Mouse (Mus musculus): ENCODE measurements around the gene Zswim4. TPM values are rescaled to one million over a fixed set of nuclear protein-coding genes. Genes with fewer than 3 reads are reported as not detected.
A peak's percentile ranks its signal among the peaks of the same experiment; 100 is the strongest.

Gene Zswim4
- polyA plus RNA-seq, 1 experiment from 2014 or later: 18.5 TPM

DNA sequence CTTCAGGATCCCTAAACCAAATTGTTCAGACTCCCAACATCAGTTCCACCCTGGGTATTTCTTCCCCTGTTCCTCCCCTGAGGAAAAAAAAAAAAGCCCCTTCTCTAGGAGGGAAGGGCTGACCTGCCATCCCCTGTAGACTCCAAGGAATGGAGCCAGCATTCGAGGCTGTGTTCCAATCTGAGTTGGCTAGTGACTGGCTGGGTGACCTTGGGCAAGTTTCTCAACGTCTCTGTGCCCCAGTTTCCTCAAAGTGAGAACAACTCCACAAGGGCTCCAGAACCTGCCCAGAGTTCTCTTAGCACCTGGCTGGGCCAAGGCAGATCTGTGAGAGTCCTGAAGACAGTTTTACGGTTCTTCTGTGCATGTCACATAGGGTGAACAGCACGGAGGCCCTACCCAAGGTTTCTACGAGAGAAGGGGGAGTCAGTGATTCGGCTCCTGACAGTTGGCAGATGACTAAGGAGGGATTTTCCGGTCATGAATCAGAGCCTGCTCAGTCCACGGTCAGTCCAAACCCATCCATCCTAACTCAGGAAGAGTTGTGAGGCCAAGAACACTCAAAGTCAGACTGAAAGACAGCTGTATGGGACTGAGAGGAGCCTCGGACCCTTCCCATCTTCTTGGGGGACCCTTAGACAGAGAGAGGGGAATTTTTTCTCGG lies 977 bp downstream of the Zswim4 start:
- H3K4me3 ChIP-seq (ENCODE audit: low read length): peak overlapping the region; percentile 87
- H3K4me2 ChIP-seq (replicated peaks; ENCODE audit: low read depth, low read length): peak overlapping the region; percentile 85
- no peak for ATAC-seq (ENCODE audit: low FRiP score, low TSS enrichment)
- 10% methylated on average over 10 of the region's 10 CpGs for WGBS
- H3K9ac ChIP-seq (replicated peaks; ENCODE audit: low read length): peak overlapping the region; percentile 95
- H3K27me3 ChIP-seq (ENCODE audit: insufficient read depth, low read length): no peaks in the 10 kb centered on the region
- H3K4me1 ChIP-seq (ENCODE audit: insufficient read depth, low read length): peaks cover 16% of the 10 kb centered on the region
- H3K27ac ChIP-seq (ENCODE audit: low read length): peak overlapping the region; percentile 68
- H3K36me3 ChIP-seq (ENCODE audit: insufficient read depth, low read length): peaks cover 9% of the 10 kb centered on the region
- H3K9me3 ChIP-seq (ENCODE audit: low read length): no peaks in the 10 kb centered on the region

DNA sequence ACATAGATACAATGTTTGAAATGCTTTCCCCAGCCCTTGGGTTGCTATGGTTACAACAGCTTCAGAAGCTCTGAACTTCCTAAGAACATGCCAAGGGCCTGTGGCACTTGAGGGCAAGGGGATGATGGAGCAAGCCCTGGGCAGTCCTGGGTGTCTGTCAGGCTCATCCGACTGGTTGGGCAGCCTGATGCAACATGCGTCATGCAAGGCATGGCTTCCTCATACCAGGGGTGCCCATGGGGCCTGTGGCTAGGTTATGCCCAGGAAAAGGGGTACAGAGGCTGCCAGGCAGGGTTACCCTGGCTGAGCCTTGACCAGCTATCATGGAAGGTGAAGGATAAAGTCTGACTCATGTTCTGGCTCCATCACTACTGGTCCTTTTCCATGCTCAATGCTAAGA lies 3.8 kb downstream of the Zswim4 start:
- Histone ChIP-seq H3K27me3 (ENCODE audit: insufficient read depth, low read length) (no peaks in the 10 kb centered on the region), H3K4me3 (ENCODE audit: low read length) (no peak overlapping the region), H3K27ac (ENCODE audit: low read length) (no peak overlapping the region), H3K4me2 (replicated peaks; ENCODE audit: low read depth, low read length) (no peak overlapping the region), H3K9me3 (ENCODE audit: low read length) (no peaks in the 10 kb centered on the region), H3K36me3 (ENCODE audit: insufficient read depth, low read length) (peaks cover 32% of the 10 kb centered on the region), H3K9ac (replicated peaks; ENCODE audit: low read length) (no peak overlapping the region), H3K4me1 (ENCODE audit: insufficient read depth, low read length) (peaks cover 16% of the 10 kb centered on the region)
- ATAC-seq (ENCODE audit: low FRiP score, low TSS enrichment): no peak
- WGBS: 85% methylated on average over 2 of the region's 2 CpGs

DNA sequence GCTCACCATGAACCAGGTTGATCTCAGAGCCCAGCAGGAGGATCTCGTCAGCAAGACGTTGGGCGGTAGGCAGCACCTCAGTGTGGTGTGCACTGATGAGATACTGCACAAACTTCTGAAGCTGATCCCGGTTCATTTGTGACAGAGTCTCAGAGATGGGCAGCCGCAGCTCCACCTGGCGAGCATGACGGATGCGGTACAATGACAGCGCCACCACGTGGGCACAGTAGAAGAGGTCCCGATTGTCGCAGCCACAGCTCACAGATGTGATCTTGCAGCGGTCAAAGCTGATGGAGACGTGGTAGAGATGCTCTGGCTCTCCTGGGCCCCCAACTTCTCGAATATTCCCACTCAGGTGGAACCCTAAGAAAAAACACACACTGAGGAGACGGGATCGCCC lies 6.1 kb downstream of the Zswim4 start:
- 79% methylated on average over 17 of the region's 17 CpGs for WGBS
- peaks cover 54% of the 10 kb centered on the region for H3K36me3 ChIP-seq (ENCODE audit: insufficient read depth, low read length)
- no peak overlapping the region for H3K9ac ChIP-seq (replicated peaks; ENCODE audit: low read length)
- no peaks in the 10 kb centered on the region for H3K9me3 ChIP-seq (ENCODE audit: low read length)
- H3K4me3 ChIP-seq (ENCODE audit: low read length): no peak overlapping the region
- no peaks in the 10 kb centered on the region for H3K27me3 ChIP-seq (ENCODE audit: insufficient read depth, low read length)
- no peak overlapping the region for H3K27ac ChIP-seq (ENCODE audit: low read length)
- ATAC-seq (ENCODE audit: low FRiP score, low TSS enrichment): no peak
- peaks cover 8% of the 10 kb centered on the region for H3K4me1 ChIP-seq (ENCODE audit: insufficient read depth, low read length)
- no peak overlapping the region for H3K4me2 ChIP-seq (replicated peaks; ENCODE audit: low read depth, low read length)

DNA sequence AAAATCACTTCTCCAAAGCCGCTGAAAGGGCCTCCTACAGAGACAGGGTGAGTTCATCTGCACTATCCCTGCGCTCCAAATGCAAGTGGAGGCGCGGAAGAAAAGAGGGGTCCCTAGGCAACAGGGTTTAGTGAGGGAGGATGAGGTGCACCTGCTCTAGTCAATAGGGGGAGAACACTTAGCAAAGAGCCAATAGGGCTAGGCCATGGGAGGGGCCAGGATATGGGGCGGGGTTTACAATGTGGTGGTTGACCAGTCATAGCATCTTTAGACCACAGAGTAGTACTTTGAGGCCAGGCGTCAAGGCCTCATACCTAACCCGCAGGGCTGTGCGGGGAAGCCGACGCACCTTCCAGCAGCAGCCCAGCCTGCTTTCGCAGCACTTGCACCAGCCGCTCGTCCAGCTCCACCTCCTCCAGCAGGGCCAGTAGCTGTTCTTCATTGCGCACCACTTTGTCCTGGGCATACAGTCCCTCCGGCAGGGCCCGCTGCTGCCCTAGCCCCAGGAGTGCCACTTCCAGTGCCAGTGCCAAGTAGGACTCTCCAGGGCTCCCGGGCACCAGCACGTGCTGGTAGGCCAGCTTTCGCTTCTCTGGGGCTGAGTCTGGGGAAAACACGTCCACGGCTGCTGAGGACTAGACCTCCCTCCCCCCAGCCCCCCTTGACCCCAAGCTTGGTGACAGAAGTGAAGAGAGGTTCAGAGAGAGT lies 13.4 kb downstream of the Zswim4 start:
- Histone ChIP-seq H3K4me1 (ENCODE audit: insufficient read depth, low read length) (no peaks in the 10 kb centered on the region), H3K4me3 (ENCODE audit: low read length) (no peak overlapping the region), H3K9me3 (ENCODE audit: low read length) (no peaks in the 10 kb centered on the region), H3K36me3 (ENCODE audit: insufficient read depth, low read length) (peaks cover 86% of the 10 kb centered on the region), H3K4me2 (replicated peaks; ENCODE audit: low read depth, low read length) (no peak overlapping the region), H3K27ac (ENCODE audit: low read length) (no peak overlapping the region), H3K9ac (replicated peaks; ENCODE audit: low read length) (no peak overlapping the region), H3K27me3 (ENCODE audit: insufficient read depth, low read length) (no peaks in the 10 kb centered on the region)
- peak; percentile 57; the same call in 1 of the 2 replicates for ATAC-seq (ENCODE audit: low FRiP score, low TSS enrichment)
- 84% methylated on average over 21 of the region's 21 CpGs for WGBS

DNA sequence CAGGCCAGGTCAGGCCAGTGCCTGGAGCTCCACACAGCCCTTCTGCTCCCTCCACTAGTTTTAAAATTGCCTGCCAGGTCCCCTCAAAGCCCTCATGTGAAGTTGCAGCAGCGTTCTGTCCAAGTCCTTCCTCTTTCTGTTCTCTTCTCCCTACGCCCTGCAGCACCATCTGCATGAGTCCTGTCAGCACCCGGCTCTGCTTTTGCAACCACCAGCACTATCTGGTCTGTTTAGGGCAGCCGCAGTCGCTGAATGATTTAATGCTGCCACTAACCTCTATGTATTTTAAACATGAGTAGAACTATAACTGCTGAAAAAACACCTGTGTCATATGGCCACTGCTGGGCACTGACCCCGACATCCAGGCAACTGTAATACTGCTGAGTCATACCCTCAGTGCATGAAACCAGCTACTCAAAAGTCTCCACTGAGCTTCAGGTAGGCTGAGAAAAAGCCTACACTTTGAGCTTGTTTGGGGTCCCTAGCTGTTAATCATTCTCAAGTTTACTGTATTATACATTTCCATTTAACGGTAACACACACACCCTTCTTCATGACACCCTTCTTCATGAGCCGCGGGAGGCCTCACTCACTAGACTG lies 14.2 kb downstream of the Zswim4 start:
- H3K4me2 ChIP-seq (replicated peaks; ENCODE audit: low read depth, low read length): no peak overlapping the region
- no peaks in the 10 kb centered on the region for H3K27me3 ChIP-seq (ENCODE audit: insufficient read depth, low read length)
- no peak overlapping the region for H3K4me3 ChIP-seq (ENCODE audit: low read length)
- ATAC-seq (ENCODE audit: low FRiP score, low TSS enrichment): no peak
- H3K27ac ChIP-seq (ENCODE audit: low read length): no peak overlapping the region
- no peak overlapping the region for H3K9ac ChIP-seq (replicated peaks; ENCODE audit: low read length)
- peaks cover 86% of the 10 kb centered on the region for H3K36me3 ChIP-seq (ENCODE audit: insufficient read depth, low read length)
- no peaks in the 10 kb centered on the region for H3K9me3 ChIP-seq (ENCODE audit: low read length)
- 94% methylated on average over 9 of the region's 9 CpGs for WGBS
- H3K4me1 ChIP-seq (ENCODE audit: insufficient read depth, low read length): no peaks in the 10 kb centered on the region

DNA sequence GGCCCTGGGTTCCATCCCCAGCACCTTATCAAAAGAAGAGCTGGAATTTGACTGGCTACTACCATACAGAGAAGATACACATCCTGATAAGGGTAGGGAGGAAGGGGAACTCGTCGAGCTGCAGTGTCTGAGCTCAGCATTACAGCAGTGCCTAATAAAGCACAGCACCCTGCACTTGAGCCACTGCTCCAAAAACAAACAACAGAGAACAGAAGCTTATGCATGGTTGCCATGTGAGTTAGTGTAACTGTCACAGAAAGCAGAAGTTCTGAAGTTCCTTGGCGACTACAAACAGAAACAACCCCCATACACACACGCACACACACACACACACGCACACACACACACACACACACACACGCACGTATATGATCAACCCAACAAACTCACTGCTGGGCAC lies 16.8 kb downstream of the Zswim4 start:
- WGBS: 79% methylated on average over 7 of the region's 7 CpGs
- H3K9ac ChIP-seq (replicated peaks; ENCODE audit: low read length): no peak overlapping the region
- no peak overlapping the region for H3K4me2 ChIP-seq (replicated peaks; ENCODE audit: low read depth, low read length)
- no peak overlapping the region for H3K27ac ChIP-seq (ENCODE audit: low read length)
- no peaks in the 10 kb centered on the region for H3K9me3 ChIP-seq (ENCODE audit: low read length)
- H3K4me3 ChIP-seq (ENCODE audit: low read length): no peak overlapping the region
- H3K27me3 ChIP-seq (ENCODE audit: insufficient read depth, low read length): no peaks in the 10 kb centered on the region
- H3K4me1 ChIP-seq (ENCODE audit: insufficient read depth, low read length): no peaks in the 10 kb centered on the region
- no peak for ATAC-seq (ENCODE audit: low FRiP score, low TSS enrichment)
- H3K36me3 ChIP-seq (ENCODE audit: insufficient read depth, low read length): peaks cover 81% of the 10 kb centered on the region

DNA sequence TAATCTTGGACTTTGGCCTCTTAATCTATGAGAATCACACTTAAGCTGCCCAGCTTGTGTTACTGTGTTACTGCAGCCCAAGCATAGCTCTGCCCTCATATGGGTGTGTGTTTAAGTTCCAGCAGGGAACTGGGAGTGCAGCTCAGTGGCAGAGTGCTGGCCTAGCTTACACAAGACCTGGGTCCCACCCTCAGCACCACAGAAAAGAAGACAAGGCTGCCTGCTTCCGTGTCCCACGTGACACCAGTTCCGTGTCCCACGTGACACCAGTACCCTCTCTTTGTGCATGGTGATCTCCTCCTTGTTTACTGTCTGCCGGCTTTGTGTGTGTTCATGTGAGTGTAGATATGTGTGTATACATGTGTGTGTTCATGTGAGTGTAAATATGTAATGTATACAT lies 18.7 kb downstream of the Zswim4 start:
- Histone ChIP-seq H3K36me3 (ENCODE audit: insufficient read depth, low read length) (peaks cover 81% of the 10 kb centered on the region), H3K9me3 (ENCODE audit: low read length) (no peaks in the 10 kb centered on the region), H3K27ac (ENCODE audit: low read length) (no peak overlapping the region), H3K9ac (replicated peaks; ENCODE audit: low read length) (no peak overlapping the region), H3K27me3 (ENCODE audit: insufficient read depth, low read length) (no peaks in the 10 kb centered on the region), H3K4me3 (ENCODE audit: low read length) (no peak overlapping the region), H3K4me1 (ENCODE audit: insufficient read depth, low read length) (no peaks in the 10 kb centered on the region), H3K4me2 (replicated peaks; ENCODE audit: low read depth, low read length) (no peak overlapping the region)
- 96% methylated on average over 5 of the region's 5 CpGs for WGBS
- no peak for ATAC-seq (ENCODE audit: low FRiP score, low TSS enrichment)

DNA sequence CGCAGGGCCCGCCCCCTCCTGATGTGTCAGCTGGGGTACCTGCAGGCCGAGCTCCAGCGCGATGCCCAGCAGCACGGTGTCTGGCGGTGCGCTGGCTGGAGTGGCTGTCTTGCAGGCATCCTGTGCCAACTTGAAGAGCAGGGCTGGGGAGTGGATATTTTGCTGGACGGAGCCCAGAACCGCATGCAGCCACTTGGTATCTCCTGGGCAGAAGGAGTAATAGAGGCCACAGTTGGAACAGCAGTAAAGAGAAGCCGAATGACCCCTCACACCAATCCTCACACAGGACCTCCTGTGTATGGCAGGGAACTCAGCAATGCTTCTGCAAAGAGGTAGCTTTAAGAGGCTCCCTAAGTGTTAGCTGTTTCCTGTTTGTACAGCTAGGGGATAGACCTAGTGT lies 19.6 kb downstream of the Zswim4 start:
- H3K9ac ChIP-seq (replicated peaks; ENCODE audit: low read length): no peak overlapping the region
- WGBS: 97% methylated on average over 11 of the region's 11 CpGs
- no peak overlapping the region for H3K4me3 ChIP-seq (ENCODE audit: low read length)
- H3K9me3 ChIP-seq (ENCODE audit: low read length): no peaks in the 10 kb centered on the region
- H3K4me1 ChIP-seq (ENCODE audit: insufficient read depth, low read length): no peaks in the 10 kb centered on the region
- no peaks in the 10 kb centered on the region for H3K27me3 ChIP-seq (ENCODE audit: insufficient read depth, low read length)
- H3K36me3 ChIP-seq (ENCODE audit: insufficient read depth, low read length): peaks cover 81% of the 10 kb centered on the region
- ATAC-seq (ENCODE audit: low FRiP score, low TSS enrichment): no peak
- H3K4me2 ChIP-seq (replicated peaks; ENCODE audit: low read depth, low read length): no peak overlapping the region
- H3K27ac ChIP-seq (ENCODE audit: low read length): no peak overlapping the region

DNA sequence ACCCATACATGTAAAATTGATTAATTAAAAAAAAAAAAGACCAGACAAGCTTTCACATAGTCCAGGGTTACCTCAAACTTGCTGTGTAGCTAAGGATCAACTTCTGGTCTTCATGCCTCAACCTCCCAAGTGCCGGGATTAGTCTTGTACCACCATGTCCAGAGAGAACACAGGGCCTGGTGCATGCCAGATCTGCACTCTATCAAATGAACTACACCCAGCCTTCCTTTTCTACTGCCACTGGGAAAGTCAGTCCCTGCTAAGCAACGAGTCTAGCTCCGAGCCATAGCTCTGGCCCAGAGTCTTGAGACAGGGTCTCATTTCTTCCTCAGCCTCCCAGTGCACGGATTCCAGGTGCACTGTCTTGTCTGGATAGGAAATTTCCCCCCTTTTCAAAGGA lies 23.6 kb downstream of the Zswim4 start:
- 94% methylated on average over 4 of the region's 4 CpGs for WGBS
- ATAC-seq (ENCODE audit: low FRiP score, low TSS enrichment): no peak
- H3K36me3 ChIP-seq (ENCODE audit: insufficient read depth, low read length): peaks cover 76% of the 10 kb centered on the region

More for the DNA sequence above, 23.6 kb downstream of the Zswim4 start:
- Histone ChIP-seq H3K27ac (ENCODE audit: low read length) (no peak overlapping the region), H3K27me3 (ENCODE audit: insufficient read depth, low read length) (no peaks in the 10 kb centered on the region), H3K9me3 (ENCODE audit: low read length) (no peaks in the 10 kb centered on the region), H3K9ac (replicated peaks; ENCODE audit: low read length) (no peak overlapping the region), H3K4me3 (ENCODE audit: low read length) (no peak overlapping the region), H3K4me2 (replicated peaks; ENCODE audit: low read depth, low read length) (no peak overlapping the region), H3K4me1 (ENCODE audit: insufficient read depth, low read length) (peaks cover 22% of the 10 kb centered on the region)

Measured in kidney, embryonic 16.5 days (tissue).